Mouse (Mus musculus): ENCODE data around the gene Pdx1. TPM values are rescaled to one million over a fixed set of nuclear protein-coding genes. Genes with fewer than 3 reads are reported as not detected.
A peak's percentile ranks its signal among the peaks of the same experiment; 100 is the strongest.

The Pdx1 gene
- polyA plus RNA-seq, 1 experiment from 2014 or later, result not detected

- no peak for DNase-seq (ENCODE audit: low read depth, low spot score)
Measured at GRCm38 (mm10) chr5:147284365-147284764, 14.6 kb downstream of the Pdx1 start.

DNA sequence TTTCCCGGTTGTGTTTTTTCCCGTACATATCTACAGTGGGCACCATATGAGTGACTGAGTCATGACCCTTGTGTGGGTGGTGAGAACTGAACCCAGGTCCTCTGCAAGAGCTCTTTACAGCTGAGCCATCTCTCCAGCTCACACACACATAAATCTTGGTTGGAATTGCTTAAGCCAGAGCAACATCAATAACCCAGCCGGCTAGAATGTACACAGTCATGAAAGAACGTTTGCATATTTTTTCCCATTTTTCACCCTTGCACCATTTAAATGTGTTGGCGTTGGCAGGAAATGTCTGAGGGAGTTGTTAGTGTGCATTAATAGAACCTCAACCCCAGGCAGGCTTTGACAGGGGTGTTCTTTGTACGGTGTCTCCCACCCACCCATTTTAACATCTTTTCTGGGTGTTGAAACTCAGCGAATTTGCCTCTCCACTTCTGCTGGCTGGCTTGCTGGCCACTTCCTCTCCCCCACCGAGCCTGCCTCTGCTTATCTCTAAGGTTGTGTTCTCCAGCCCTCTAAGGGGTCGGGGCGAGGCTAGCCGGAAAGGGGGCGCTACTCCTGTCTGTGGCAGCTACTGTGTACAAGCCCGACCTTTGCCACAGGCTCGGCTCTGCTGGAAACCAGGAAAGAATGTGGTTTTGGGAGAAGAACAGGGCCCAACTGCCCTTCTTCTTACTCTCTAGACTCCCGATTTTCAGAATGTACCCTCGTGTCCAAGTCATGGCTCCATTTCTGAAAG is 22.2 kb downstream of the Pdx1 start:
- H3K27me3 ChIP-seq, result no peaks in the 10 kb centered on the region
- no peak for TF ChIP-seq CTCF (IDR thresholded peaks at IDR 0.05)
- DNase-seq (ENCODE audit: low read depth, low spot score), result no peak
- POLR2A ChIA-PET, result no interaction called here
- no peak for ATAC-seq
- CTCF ChIA-PET, result interaction anchor here (2.0 kb wide), 1 partner anchor 18 kb away, joined by 5 read pairs; no protein-coding TSS in a partner anchor
- in situ Hi-C loops (cut with MboI; ENCODE audit: low pct_unique_long_range_greater_than_20kb), result no loop called here

More at GRCm38 (mm10) chr5:147284365-147284764, 14.6 kb downstream of the Pdx1 start:
- peak; percentile 45 for TF ChIP-seq CTCF (IDR thresholded peaks at IDR 0.05)
- CTCF ChIA-PET, result interaction anchor here (1.7 kb wide), 1 partner anchor 13 kb away, joined by 4 read pairs; no protein-coding TSS in a partner anchor
- H3K27me3 ChIP-seq, result peaks cover 7% of the 10 kb centered on the region
- in situ Hi-C loops (cut with MboI; ENCODE audit: low pct_unique_long_range_greater_than_20kb), result no loop called here
- ATAC-seq, result no peak
- POLR2A ChIA-PET, result no interaction called here

DNA sequence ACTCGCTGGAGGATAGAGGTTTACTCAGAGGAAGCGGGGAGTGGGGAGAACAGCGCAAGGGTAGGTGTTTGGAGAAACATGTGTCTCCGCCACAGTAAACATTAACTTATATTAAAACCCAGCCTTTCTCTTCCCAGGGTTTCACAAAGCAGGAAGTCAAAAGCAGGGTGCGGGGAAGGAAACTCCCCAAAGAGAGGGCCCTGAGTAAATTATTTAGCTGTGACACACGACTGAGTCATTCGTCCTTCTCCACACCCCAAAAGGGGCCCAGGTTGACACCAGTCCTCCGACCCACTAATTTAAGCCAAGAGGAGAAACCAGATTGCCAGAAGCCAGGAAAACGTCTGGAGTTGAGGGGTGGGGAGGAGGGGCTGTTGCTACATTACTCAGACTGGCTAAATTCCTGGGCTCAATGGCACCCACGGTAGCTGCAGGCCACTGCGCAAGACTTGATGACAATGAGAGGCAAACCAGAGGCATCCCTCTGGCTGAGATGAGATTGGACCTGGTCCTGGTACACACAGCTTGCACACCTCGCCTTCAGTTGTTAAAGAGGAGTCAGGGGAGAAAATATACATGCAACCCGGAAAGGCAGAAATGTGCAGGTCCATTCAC is 22.9 kb downstream of the Pdx1 start:
- peak; percentile 80 for ATAC-seq
- POLR2A ChIA-PET, result interaction anchor here (0.8 to 1.2 kb wide), 3 partner anchors 57 to 385 kb away, joined by 3 read pairs; no protein-coding TSS in a partner anchor
- no peak for TF ChIP-seq CTCF (IDR thresholded peaks at IDR 0.05)
- peak; percentile 66 for DNase-seq (ENCODE audit: low read depth, low spot score)
- CTCF ChIA-PET, result interaction anchor here (0.6 to 2.6 kb wide), 8 partner anchors 18 to 388 kb away, joined by 3 to 9 read pairs (median 4); no protein-coding TSS in a partner anchor
- H3K27me3 ChIP-seq, result no peaks in the 10 kb centered on the region
- in situ Hi-C loops (cut with MboI; ENCODE audit: low pct_unique_long_range_greater_than_20kb), result no loop called here

DNA sequence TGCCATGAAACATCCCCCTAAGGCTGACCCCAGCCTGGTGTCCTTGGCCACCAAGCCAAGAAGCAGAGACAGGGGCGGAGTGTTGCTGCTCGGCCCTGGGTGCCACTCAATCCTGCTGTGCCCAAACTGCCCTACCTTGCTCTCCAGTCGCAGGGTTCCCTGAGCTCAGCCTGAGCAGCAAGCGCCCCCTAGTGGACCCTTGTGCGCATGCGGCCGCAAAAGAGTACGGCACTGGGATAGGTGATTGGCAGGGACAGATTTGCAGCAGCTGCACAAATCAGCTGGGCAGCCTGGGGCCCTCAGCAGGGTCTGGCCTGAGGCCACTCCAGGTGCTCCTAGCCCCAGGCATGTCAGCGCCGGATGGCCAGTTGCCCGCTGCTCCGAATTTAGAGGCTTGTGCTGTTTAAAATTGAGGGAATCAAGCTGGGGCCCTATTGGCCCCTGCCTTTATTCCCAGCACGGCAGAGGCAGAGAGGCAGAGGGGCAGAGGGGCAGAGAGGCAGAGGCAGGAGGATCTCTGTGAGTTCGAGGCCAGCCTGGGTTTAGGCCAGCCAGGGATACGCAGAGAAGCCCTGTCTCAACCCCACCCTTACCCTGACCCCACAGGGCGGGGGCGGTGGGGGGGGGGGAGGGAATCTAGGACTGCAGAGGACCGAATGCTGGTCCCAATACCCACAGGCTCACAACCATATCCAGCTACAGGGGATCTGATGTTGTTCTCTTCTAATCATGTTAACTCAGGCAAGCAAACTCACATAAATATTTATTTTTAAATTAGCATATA is 23.6 kb downstream of the Pdx1 start:
- DNase-seq (ENCODE audit: low read depth, low spot score) (no peak), ATAC-seq (peak; percentile 90)
- in situ Hi-C loops (cut with MboI; ENCODE audit: low pct_unique_long_range_greater_than_20kb), result no loop called here
- H3K27me3 ChIP-seq, result no peaks in the 10 kb centered on the region
- POLR2A ChIA-PET, result interaction anchor here (0.8 to 1.2 kb wide), 3 partner anchors 58 to 386 kb away, joined by 3 read pairs; no protein-coding TSS in a partner anchor
- CTCF ChIA-PET, result interaction anchor here (0.6 to 2.6 kb wide), 13 partner anchors 13 to 388 kb away, joined by 3 to 9 read pairs (median 3); no protein-coding TSS in a partner anchor
- peak; percentile 97 for TF ChIP-seq CTCF (IDR thresholded peaks at IDR 0.05)

DNA sequence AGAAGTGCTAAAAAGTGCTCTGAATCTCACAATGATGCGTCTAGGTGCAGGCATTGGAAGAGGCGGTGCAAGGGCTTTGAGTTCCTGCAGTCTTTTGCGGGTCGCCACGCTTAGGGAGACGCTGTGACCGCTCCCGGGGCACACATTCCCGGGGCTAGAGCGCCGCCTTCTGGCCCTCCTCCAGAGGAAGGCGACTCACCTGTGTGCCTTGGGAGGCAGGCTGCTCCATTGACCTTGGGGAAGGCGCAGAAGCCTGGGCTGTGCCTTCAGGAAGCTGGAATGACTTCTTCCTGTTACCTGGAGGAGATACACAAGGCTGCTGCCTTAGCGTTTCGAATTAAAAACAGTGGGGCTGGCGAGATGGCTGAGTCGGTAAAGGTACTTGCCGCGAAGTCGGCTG is 24.4 kb downstream of the Pdx1 start:
- in situ Hi-C loops (cut with MboI; ENCODE audit: low pct_unique_long_range_greater_than_20kb), result no loop called here
- DNase-seq (ENCODE audit: low read depth, low spot score), result no peak
- CTCF ChIA-PET, result interaction anchor here (0.8 to 2.6 kb wide), 8 partner anchors 12 to 389 kb away, joined by 3 to 9 read pairs (median 3); no protein-coding TSS in a partner anchor
- no peak for ATAC-seq
- H3K27me3 ChIP-seq, result no peaks in the 10 kb centered on the region
- POLR2A ChIA-PET, result no interaction called here
- TF ChIP-seq CTCF (IDR thresholded peaks at IDR 0.05), result peak; percentile 53

DNA sequence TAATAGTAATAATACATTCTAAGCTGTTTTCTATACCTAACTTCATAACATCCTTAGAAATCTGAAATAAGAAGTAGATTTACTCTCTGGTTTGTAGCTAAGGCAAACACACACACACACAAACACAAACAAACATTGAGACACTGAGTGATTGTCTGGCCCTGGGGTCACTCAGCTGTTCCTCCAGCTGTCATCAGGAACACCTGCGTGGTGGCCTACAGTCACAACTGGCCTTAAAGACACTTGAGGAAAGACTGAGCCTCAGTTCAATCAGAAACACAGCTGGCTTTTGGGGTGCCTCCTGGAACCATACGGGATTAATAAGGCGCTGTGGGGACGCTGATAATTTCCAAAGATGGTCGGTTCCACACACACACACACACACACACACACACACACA is 27.5 kb downstream of the Pdx1 start:
- DNase-seq (ENCODE audit: low read depth, low spot score) (no peak), ATAC-seq (no peak)
- in situ Hi-C loops (cut with MboI; ENCODE audit: low pct_unique_long_range_greater_than_20kb), result no loop called here
- peaks cover 8% of the 10 kb centered on the region for H3K27me3 ChIP-seq
- no peak for TF ChIP-seq CTCF (IDR thresholded peaks at IDR 0.05)
- POLR2A ChIA-PET, result interaction anchor here (0.6 to 1.2 kb wide), 3 partner anchors 9 to 392 kb away, joined by 3 read pairs; no protein-coding TSS in a partner anchor
- CTCF ChIA-PET, result interaction anchor here (1.5 to 6.5 kb wide), 4 partner anchors 11 to 334 kb away, joined by 4 to 51 read pairs (median 8); partner anchors contain the start of genes Cdx2 and Mtif3

DNA sequence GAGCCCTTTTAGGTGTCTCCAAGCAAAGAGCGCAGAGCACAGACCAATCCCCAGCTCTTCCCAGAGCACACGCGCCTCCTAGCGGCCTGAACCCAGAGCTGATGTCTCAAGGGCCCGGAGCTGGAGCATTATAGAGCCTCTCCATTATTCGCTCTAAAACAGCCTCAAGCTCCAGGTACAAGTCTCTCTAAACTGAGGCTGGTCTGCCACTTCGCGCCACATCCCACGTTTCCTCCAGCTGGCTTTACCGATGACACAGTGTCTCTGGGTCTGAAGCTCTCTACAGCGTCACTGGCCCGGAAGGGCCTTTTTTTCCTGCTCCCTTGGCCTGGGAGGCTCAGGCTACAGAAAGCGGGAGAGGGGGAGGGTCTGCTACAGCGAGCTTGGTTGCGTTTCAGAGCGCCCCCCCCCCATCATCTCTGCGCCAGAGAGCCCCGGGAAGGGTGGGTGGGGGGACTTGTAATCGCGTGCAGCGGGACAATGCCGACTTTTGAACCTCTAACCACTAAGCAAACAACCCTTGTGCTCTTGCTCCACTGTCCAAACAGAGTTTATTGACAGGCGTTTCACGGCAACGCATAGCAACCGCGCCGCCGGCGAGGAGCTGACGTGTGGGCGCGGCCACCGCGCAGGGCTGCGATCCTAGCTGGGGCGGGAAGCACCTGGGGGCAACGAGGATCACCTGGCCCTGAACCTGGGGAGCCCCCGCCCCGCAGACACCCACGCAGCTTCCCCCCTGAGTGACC is 29.7 kb downstream of the Pdx1 start:
- POLR2A ChIA-PET, result no interaction called here
- H3K27me3 ChIP-seq, result peaks cover 27% of the 10 kb centered on the region
- ATAC-seq, result peak; percentile 77
- in situ Hi-C loops (cut with MboI; ENCODE audit: low pct_unique_long_range_greater_than_20kb), result no loop called here
- DNase-seq (ENCODE audit: low read depth, low spot score), result no peak
- no peak for TF ChIP-seq CTCF (IDR thresholded peaks at IDR 0.05)
- CTCF ChIA-PET, result interaction anchor here (0.9 to 6.5 kb wide), 13 partner anchors 9 to 432 kb away, joined by 3 to 51 read pairs (median 3); partner anchors contain the start of gene Cdx2

- in situ Hi-C loops (cut with MboI; ENCODE audit: low pct_unique_long_range_greater_than_20kb), result loop anchor here (5.0 kb wide), 1 partner anchor 73 kb away; no protein-coding TSS in a partner anchor
- TF ChIP-seq CTCF (IDR thresholded peaks at IDR 0.05), result no peak
- ATAC-seq (no peak), DNase-seq (ENCODE audit: low read depth, low spot score) (no peak)
- peaks cover 32% of the 10 kb centered on the region for H3K27me3 ChIP-seq
- CTCF ChIA-PET, result interaction anchor here (0.9 to 6.5 kb wide), 8 partner anchors 11 to 395 kb away, joined by 3 to 51 read pairs (median 4); no protein-coding TSS in a partner anchor
- POLR2A ChIA-PET, result no interaction called here
Measured at GRCm38 (mm10) chr5:147300001-147300363, 30.2 kb downstream of the Pdx1 start.

GRCm38 (mm10) chr5:147300917-147301780 is 31.4 kb downstream of the Pdx1 start:
- no peak for TF ChIP-seq CTCF (IDR thresholded peaks at IDR 0.05)
- in situ Hi-C loops (cut with MboI; ENCODE audit: low pct_unique_long_range_greater_than_20kb), result loop anchor here (5.0 kb wide), 1 partner anchor 74 kb away; no protein-coding TSS in a partner anchor
- ChIA-PET CTCF (interaction anchor here (1.1 to 6.5 kb wide), 3 partner anchors 16 to 388 kb away, joined by 3 to 51 read pairs (median 3); no protein-coding TSS in a partner anchor), POLR2A (no interaction called here)
- DNase-seq (ENCODE audit: low read depth, low spot score) (no peak), ATAC-seq (no peak)
- H3K27me3 ChIP-seq, result peaks cover 44% of the 10 kb centered on the region
